Mouse (Mus musculus) heart, adult 2 months (tissue): ENCODE measurements at regions not wholly inside any gene's neighbourhood (a gene's known extent, or its start where the extent isn't known, plus 50 kb on each side); places are given as distances from the start of the nearest gene placed in this dataset.

Experiments
- CTCF ChIP-seq: fragments of 200-600 bp; IDR thresholded peaks from 2 replicates; pipeline ENCODE4 v1.8.1; 2022; ENCODE audit warnings: antibody characterized with exemption, mild to moderate bottlenecking, moderate library complexity
- EP300 ChIP-seq: fragments of 200-500 bp; IDR thresholded peaks from 2 replicates; pipeline ENCODE4 v1.6.1; 2011; ENCODE audit warnings: low read depth, low read length, control low read depth; ENCODE audit not compliant: insufficient read depth
- POLR2A ChIP-seq: fragments of 200-500 bp; IDR thresholded peaks from 2 replicates; pipeline ENCODE4 v1.6.1; 2011; ENCODE audit warnings: mild to moderate bottlenecking, low read depth, low read length, control low read depth; ENCODE audit not compliant: insufficient read depth

- TF ChIP-seq POLR2A (no peak), EP300 (no peak), CTCF (no peak)
These were observed 853.8 kb upstream of the Gm5150 start for GRCm38 (mm10) chr3:16860034-16860433.
